Mouse (Mus musculus) lung, postnatal 0 days (tissue): ENCODE measurements around the gene Inppl1. TPM values are rescaled to one million over a fixed set of nuclear protein-coding genes. Genes with fewer than 3 reads are reported as not detected.

Experiments
- ATAC-seq: fragments of 200-750 bp; cut with Nextera tagmentation; 2 replicates; pipeline ENCODE4 v1.8.0; 2017; ENCODE audit warnings: moderate library complexity
- DNase-seq: peaks from one replicate; pipeline ENCODE4 v3.0.0-alpha.2; 2016; ENCODE audit warnings: low spot score
- H3K27ac ChIP-seq: fragments of 300-500 bp; sonication (generic); 2 replicates; pipeline ENCODE4 v1.5.1; 2014; ENCODE audit warnings: antibody characterized with exemption, mild to moderate bottlenecking, low read length, mixed read lengths
- H3K27me3 ChIP-seq: fragments of 300-500 bp; sonication (generic); replicated peaks from 2 replicates; pipeline ENCODE4 v1.6.1; 2014; ENCODE audit warnings: low read length, mixed read lengths; ENCODE audit not compliant: insufficient read depth
- H3K36me3 ChIP-seq: fragments of 300-500 bp; sonication (generic); 2 replicates; pipeline ENCODE4 v1.6.1; 2014; ENCODE audit warnings: low read length, mixed read lengths; ENCODE audit not compliant: insufficient read depth
- H3K4me1 ChIP-seq: fragments of 300-500 bp; sonication (generic); 2 replicates; pipeline ENCODE4 v1.6.1; 2014; ENCODE audit warnings: antibody characterized with exemption, low read depth, low read length, mixed read lengths; ENCODE audit not compliant: insufficient read depth
- H3K4me2 ChIP-seq: fragments of 300-500 bp; sonication (generic); replicated peaks from 2 replicates; pipeline ENCODE4 v1.6.1; 2014; ENCODE audit warnings: low read depth, mild to moderate bottlenecking, low read length, moderate library complexity, mixed read lengths
- H3K4me3 ChIP-seq: fragments of 300-500 bp; sonication (generic); 2 replicates; pipeline ENCODE4 v1.5.1; 2014; ENCODE audit warnings: low read depth, low read length
- H3K9ac ChIP-seq: fragments of 300-500 bp; sonication (generic); replicated peaks from 2 replicates; pipeline ENCODE4 v1.6.1; 2014; ENCODE audit warnings: low read depth, mild to moderate bottlenecking
- H3K9me3 ChIP-seq: fragments of 300-500 bp; sonication (generic); 2 replicates; pipeline ENCODE4 v1.6.1; 2016; ENCODE audit warnings: low read length, mixed read lengths
- CTCF ChIP-seq: IDR thresholded peaks from 2 replicates; pipeline ENCODE4 v1.5.1; 2016; ENCODE audit warnings: antibody characterized with exemption, mild to moderate bottlenecking
- EP300 ChIP-seq: IDR thresholded peaks from 2 replicates; pipeline ENCODE4 v1.6.1; 2016; ENCODE audit warnings: antibody characterized with exemption, mild to moderate bottlenecking, control low read depth
- WGBS: fragments of 180-500 bp; shearing (Covaris S2); extraction: QIAGEN DNeasy Blood & Tissue Kit; methylation state at CpG from one replicate; pipeline ENCODE4 v1.1.7; 2014; 5-methylcytosine and 5-hydroxymethylcytosine counted together
- polyA plus RNA-seq: library from polyadenylated mRNA; unstranded; fragments of >200 nt; fragmentation: Nextera tagmentation; extraction: Ambion mirVana; gene quantifications from 2 replicates; pipeline ENCODE4 v1.2.1, GENCODE M21; 2015

Inppl1 gene
- polyA plus RNA-seq, 1 experiment from 2014 or later: 24.2 TPM

GRCm38 (mm10) chr7:101863415-101863814, 25.4 kb upstream of the Inppl1 start, which contains the start of gene Anapc15:
Gene Anapc15, plus strand, starts transcription at chr7:101863715.
- H3K4me1 ChIP-seq: no peaks in the 10 kb centered on the region
- no peak within 1 kb of the TSS for H3K27ac ChIP-seq
- TF ChIP-seq EP300: no peak
- TF ChIP-seq CTCF: no peak
- no peak within 1 kb of the TSS for H3K9ac ChIP-seq
- 63% methylated on average over 3 of the region's 3 CpGs for WGBS
- ATAC-seq (no peak), DNase-seq (no peak)
- H3K9me3 ChIP-seq: no peaks in the 10 kb centered on the region
- H3K4me2 ChIP-seq: no peak within 1 kb of the TSS
- H3K4me3 ChIP-seq: no peak within 1 kb of the TSS
- no peaks in the 10 kb centered on the region for H3K27me3 ChIP-seq
- H3K36me3 ChIP-seq: no peaks in the 10 kb centered on the region

DNA sequence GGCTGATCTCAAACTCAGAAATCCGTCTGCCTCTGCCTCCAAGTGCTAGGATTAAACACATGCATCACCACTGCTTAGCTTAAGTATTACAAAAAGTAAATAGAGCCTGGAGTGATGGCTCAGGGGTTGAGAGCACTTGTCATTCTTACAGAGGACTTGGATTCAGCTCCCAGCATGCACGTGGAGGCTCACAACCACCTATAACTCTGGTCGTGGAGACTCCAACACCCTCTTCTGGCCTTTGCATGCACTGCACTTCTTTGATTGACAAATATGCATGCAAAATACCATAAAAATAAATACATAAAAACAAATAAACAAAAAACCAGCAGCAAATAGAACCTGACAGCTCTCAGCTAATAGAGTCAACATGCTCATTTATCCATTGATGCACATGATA, 24.3 kb upstream of the Inppl1 start:
- Histone ChIP-seq H3K9ac (no peak overlapping the region), H3K4me1 (no peaks in the 10 kb centered on the region), H3K27ac (no peak overlapping the region), H3K9me3 (no peaks in the 10 kb centered on the region), H3K27me3 (no peaks in the 10 kb centered on the region), H3K4me2 (no peak overlapping the region), H3K36me3 (no peaks in the 10 kb centered on the region), H3K4me3 (no peak overlapping the region)
- no peak for ATAC-seq
- DNase-seq: no peak
- TF ChIP-seq EP300 (no peak), CTCF (no peak)
- 44% methylated on average over 3 of the region's 3 CpGs for WGBS

DNA sequence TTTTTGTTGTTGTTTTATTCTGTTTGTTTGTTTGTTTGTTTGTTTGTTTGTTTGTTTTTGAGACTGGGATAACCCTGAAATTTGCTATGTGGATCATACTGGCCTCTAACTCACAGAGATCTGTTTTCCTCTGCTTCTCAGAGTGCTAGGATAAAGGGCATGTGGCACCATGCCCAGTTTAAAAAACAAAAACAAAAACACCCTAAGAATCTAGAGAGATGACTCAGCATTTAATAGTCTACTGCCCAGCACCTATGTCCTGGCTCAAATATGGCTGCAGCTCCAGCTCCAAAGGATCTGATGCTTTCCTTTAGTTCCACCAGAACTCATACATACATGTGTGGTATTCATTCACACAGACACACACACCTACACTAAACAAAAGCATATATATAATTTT, 22.9 kb upstream of the Inppl1 start:
- DNase-seq (no peak), ATAC-seq (no peak)
- Histone ChIP-seq H3K9me3 (no peaks in the 10 kb centered on the region), H3K27me3 (no peaks in the 10 kb centered on the region), H3K4me1 (no peaks in the 10 kb centered on the region), H3K4me3 (no peak overlapping the region), H3K27ac (no peak overlapping the region), H3K9ac (no peak overlapping the region), H3K4me2 (no peak overlapping the region), H3K36me3 (no peaks in the 10 kb centered on the region)
- TF ChIP-seq EP300 (no peak), CTCF (no peak)

GRCm38 (mm10) chr7:101858362-101858761, 20.3 kb upstream of the Inppl1 start:
- Histone ChIP-seq H3K4me1 (no peaks in the 10 kb centered on the region), H3K9ac (no peak overlapping the region), H3K9me3 (no peaks in the 10 kb centered on the region), H3K27me3 (no peaks in the 10 kb centered on the region), H3K36me3 (no peaks in the 10 kb centered on the region), H3K27ac (no peak overlapping the region), H3K4me3 (no peak overlapping the region), H3K4me2 (no peak overlapping the region)
- 72% methylated on average over 9 of the region's 9 CpGs for WGBS
- DNase-seq (no peak), ATAC-seq (peak; percentile 17; the same call in 1 of the 2 replicates)
- no peak for TF ChIP-seq EP300
- no peak for TF ChIP-seq CTCF

GRCm38 (mm10) chr7:101857094-101857493, 19.1 kb upstream of the Inppl1 start, which contains the start of gene Folr2:
Gene Folr2, minus strand, starts transcription at chr7:101857194.
- ATAC-seq: no peak
- DNase-seq: no peak
- no peak within 1 kb of the TSS for H3K27ac ChIP-seq
- no peak within 1 kb of the TSS for H3K9ac ChIP-seq
- H3K36me3 ChIP-seq: no peaks in the 10 kb centered on the region
- WGBS: 85% methylated on average over 4 of the region's 4 CpGs
- no peak within 1 kb of the TSS for H3K4me3 ChIP-seq
- no peaks in the 10 kb centered on the region for H3K9me3 ChIP-seq
- H3K4me1 ChIP-seq: no peaks in the 10 kb centered on the region
- TF ChIP-seq CTCF (no peak), EP300 (no peak)
- H3K4me2 ChIP-seq: no peak within 1 kb of the TSS
- no peaks in the 10 kb centered on the region for H3K27me3 ChIP-seq

GRCm38 (mm10) chr7:101853816-101854215, 15.8 kb upstream of the Inppl1 start:
- TF ChIP-seq EP300: no peak
- TF ChIP-seq CTCF: no peak
- ATAC-seq (no peak), DNase-seq (no peak)
- no peaks in the 10 kb centered on the region for H3K36me3 ChIP-seq
- H3K9ac ChIP-seq: no peak overlapping the region
- H3K9me3 ChIP-seq: no peaks in the 10 kb centered on the region
- no peak overlapping the region for H3K27ac ChIP-seq
- no peaks in the 10 kb centered on the region for H3K4me1 ChIP-seq
- no peak overlapping the region for H3K4me2 ChIP-seq
- H3K4me3 ChIP-seq: no peak overlapping the region
- 75% methylated on average over 2 of the region's 2 CpGs for WGBS
- H3K27me3 ChIP-seq: no peaks in the 10 kb centered on the region

- WGBS: 76% methylated on average over 6 of the region's 6 CpGs
- no peaks in the 10 kb centered on the region for H3K9me3 ChIP-seq
- H3K27me3 ChIP-seq: no peaks in the 10 kb centered on the region
- TF ChIP-seq CTCF (no peak), EP300 (no peak)
- no peaks in the 10 kb centered on the region for H3K36me3 ChIP-seq
- H3K4me3 ChIP-seq: no peak overlapping the region
- H3K27ac ChIP-seq: no peak overlapping the region
- ATAC-seq: no peak
- H3K4me2 ChIP-seq: no peak overlapping the region
- DNase-seq: no peak
- no peaks in the 10 kb centered on the region for H3K4me1 ChIP-seq
- no peak overlapping the region for H3K9ac ChIP-seq
Measured at GRCm38 (mm10) chr7:101852846-101853245, 14.8 kb upstream of the Inppl1 start.
